Mouse (Mus musculus) brain, adult 10 weeks (tissue): Measurements from ENCODE around the gene Hbp1. TPM values are rescaled to one million over a fixed set of nuclear protein-coding genes. Genes with fewer than 3 reads are reported as not detected.

ENCODE experiments used
- polyA plus RNA-seq: library from polyadenylated mRNA; stranded (reverse); fragments of 350-450 nt; fragmentation: Illumina TruSeq; extraction: RNeasy Lipid Tissue Mini Kit (QIAGEN cat#74804); gene quantifications from one replicate; pipeline ENCODE4 v1.2.3, GENCODE M21; 2015; ENCODE audit warnings: low read depth, low replicate concordance

Gene Hbp1
- polyA plus RNA-seq: 30.8 TPM

DNA sequence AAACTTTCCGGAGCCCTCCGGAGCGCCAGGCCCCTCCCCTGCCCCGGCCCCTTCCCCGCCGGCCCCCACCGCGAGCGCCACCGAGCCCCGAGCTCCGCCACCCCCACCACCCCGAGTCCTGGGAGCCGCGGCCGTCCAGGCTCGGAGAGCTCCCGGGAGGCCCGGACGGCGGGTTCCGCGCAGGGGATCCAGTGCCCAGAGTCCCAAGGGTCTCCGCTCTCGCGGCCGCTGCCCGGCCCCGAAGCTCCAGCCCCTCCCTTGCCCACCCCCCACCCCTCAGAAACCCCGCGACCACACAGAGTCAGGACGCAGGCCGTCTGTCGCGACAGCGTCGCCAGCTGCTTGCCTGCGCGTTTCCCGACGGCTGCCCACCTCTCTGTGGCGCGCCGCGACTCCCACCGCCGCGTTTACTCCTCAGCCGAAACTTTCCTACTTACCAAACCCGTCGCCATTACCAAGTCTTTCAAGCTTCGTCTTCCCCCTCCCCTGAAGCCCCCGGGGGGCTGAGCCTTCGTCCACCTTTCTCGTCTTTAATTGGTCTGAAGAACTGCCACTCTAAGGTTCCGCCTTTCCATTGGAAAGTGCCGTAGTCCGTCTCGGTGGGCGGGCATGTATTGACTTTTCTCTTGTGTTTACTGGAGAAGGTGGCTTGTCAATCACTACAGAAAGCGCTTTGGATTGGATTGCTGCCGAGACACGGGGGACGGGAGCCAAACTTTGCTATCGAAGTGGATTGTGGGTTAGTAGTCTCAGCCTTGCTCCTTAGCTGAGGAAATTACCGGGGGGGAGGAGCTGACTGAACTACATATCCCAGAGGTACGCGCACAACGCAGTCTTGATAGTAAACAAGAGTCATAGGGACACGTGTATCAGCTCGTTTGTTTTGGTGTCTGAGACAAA, at the start of gene Hbp1:
Gene Hbp1 (minus strand): TSS at position 777 of the 900 bp plus-strand sequence.

Other genes with a start within 250 kb of the Hbp1 start
- gene Gpr22, start 236.6 kb downstream of the Hbp1 start, polyA plus RNA-seq: 34.4 TPM
- 52.1 TPM for gene Prkar2b, start 110.8 kb upstream of the Hbp1 start, polyA plus RNA-seq